Mouse (Mus musculus): ENCODE measurements around the gene Rps29.
A peak's percentile ranks its signal among the peaks of the same experiment; 100 is the strongest.

Rps29 gene

DNA sequence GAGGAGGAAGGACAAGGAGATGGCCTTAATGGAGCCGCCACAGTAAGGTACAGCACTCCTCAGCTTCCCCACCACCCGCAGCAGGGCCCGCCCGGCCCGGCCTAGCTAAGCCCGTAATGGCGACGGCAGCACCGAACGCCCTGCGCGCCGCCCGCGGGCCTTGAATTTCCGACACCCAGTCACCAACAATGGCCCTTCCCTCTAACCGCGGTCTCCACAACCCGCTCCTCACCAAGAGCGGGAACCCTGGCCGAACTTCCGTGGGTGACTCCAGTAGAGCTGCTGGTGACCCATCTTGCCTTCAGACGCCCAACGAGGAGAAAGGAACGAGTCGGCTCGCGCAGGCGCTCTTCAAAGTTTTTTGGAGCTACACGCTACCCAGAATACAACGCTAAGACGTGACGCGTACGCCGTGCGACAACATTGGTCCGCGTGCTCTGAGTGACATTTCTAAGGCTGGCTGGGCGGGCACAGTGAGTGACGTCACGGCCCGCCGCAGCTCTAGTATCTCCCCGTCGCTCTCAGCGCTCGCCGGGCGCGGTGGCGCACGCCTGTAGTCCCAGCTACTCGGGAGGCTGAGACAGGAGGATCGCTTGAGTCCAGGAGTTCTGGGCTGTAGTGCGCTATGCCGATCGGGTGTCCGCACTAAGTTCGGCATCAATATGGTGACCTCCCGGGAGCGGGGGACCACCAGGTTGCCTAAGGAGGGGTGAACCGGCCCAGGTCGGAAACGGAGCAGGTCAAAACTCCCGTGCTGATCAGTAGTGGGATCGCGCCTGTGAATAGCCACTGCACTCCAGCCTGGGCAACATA, at the start of gene Rps29:
Rps29 (minus strand) TSS at position 422 of the 813 bp plus-strand sequence.
- peak; percentile 99 for DNase-seq (ENCODE audit: low read depth, low spot score)

- DNase-seq (ENCODE audit: low read depth, low spot score) = no peak
These were observed 49.5 kb upstream of the Rps29 start for GRCm38 (mm10) chr12:69208520-69208919.

GRCm38 (mm10) chr12:69207926-69208325, 48.9 kb upstream of the Rps29 start:
- no peak for DNase-seq (ENCODE audit: low read depth, low spot score)

- no peak for DNase-seq (ENCODE audit: low read depth, low spot score)
These were observed 48.4 kb upstream of the Rps29 start for GRCm38 (mm10) chr12:69207396-69207795.

DNA sequence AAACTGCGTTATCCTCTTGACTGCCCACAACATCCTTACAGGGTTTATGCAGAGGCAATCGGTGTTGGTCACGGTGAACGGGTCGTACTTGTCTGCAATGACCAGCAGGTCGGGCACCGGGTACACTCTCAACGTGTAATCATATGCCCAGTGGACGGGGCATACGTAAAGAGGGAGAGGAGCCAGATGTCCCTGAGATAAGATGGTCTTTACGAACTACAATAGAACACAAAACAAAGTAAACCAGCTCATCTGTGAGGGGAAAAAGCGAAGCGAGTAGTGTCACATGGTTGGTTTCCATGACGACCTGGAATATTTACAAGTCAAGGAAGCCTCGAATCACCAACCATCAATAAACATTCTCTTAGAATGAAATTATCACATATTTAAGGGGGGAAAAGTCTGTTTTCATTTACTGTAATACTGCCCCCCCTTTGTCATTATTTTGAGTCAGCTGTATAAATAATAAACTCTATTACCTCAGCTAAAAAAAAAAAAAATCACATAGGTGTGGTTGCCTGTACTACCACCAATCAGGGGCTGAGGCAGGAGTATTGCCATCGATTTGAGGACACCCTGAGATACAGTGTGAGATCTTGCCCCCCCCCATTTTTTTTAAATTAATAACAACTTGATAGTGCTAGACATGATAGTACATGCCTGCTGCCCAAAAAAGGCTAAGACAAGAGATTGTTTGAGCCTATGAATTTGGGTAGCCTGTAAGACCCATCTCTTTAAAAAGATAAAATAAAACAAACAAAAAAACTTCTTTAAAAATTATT, 45.3 kb upstream of the Rps29 start, which contains the start of gene Gm49384:
Gm49384 (minus strand) TSS at position 216 of the 782 bp plus-strand sequence.
- DNase-seq (ENCODE audit: low read depth, low spot score) = no peak

DNA sequence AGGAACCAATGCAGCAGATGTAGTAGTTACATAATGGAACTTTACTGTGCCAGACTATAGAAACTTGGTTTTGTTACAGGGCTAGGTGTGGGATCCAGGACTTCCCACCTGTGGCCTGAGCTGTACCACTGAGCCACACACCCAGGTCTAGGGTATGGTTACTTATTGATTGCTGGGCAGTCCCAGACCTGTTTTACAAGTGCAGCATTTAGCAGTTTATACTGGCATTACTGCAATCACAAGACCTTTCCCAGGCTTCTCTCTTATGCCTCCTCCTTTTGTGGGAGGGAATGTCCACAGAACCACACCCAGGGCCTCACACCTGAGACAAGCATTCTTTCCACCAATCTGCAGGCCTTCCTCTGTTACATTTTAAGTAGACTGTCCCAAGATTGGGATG, 40.0 kb upstream of the Rps29 start:
- no peak for DNase-seq (ENCODE audit: low read depth, low spot score)

GRCm38 (mm10) chr12:69198164-69198535, 39.2 kb upstream of the Rps29 start, which contains the start of gene Dnaaf2:
Gene Dnaaf2 (minus strand): TSS chr12:69198429.
- DNase-seq (ENCODE audit: low read depth, low spot score) = no peak

GRCm38 (mm10) chr12:69197378-69198163, 38.6 kb upstream of the Rps29 start:
- DNase-seq (ENCODE audit: low read depth, low spot score) = no peak

DNA sequence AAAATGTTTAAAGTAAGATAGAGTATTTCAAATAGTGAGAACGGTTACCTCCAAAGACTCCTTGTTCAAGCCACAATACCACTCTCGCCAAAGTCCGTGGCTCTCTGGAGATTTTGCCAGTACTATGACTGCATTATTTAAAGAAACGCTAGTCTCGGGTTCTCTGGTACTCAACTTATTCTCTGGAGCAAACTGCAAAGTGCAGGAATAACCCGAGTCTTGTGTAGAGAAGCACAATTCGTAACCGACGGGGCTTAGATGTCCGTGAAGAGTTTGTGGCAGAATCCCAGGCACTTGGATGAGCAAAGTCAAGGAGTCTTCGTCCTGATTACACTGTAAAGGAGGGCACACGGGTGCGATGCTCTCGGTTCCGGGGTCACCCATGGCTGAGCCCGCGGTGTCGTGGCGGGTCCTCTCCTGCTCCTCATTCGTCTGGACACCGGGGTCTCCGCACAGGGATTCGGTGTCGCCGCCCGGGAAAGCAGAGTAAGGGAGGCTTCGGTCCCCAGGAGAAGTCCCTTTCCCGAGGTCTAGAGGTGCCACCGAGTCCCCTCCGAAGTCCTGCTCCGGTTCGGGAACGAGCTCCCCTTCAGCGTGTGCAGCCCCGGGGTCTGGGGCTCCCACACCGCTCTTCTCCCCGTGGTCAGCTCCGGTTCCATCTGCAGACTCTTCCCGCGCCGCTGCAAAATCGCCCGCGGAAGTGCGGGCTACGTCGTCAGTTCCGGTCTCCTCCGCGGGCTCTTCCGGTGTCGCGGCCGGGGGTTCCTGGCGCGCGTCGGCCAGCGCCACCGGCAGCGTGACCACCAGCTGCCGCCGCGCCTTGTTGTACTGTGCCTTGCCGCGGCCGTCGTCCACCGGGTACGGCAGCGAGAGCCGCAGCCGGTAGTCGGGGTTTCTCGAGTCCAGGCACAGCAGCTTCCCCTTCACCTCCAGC, 37.7 kb upstream of the Rps29 start, which contains the start of gene Gm49383:
Gm49383 (minus strand) TSS at position 661 of the 934 bp plus-strand sequence.
- peak; percentile 56 for DNase-seq (ENCODE audit: low read depth, low spot score)

GRCm38 (mm10) chr12:69192637-69193036, 33.7 kb upstream of the Rps29 start:
- no peak for DNase-seq (ENCODE audit: low read depth, low spot score)

DNA sequence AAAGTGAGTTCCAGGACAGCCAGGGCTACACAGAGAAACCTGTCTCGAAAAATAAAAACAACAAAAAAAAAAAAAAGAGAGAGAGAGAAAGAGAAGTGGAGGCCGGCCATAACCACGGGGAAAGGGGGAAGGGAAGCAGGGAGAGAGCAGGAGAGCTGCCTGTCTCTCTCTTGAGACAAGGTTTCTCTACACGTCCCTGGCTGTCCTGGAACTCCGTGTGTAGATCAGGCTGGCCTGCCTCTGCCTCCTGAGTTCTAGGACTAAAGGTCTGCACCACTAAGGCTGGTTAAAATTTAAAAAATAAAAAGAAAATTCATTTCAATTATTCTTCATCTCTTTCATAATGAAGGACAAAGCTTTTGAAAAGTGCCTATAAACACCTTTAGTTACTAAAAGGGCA, 32.4 kb upstream of the Rps29 start:
- no peak for DNase-seq (ENCODE audit: low read depth, low spot score)

GRCm38 (mm10) chr12:69190522-69190921, 31.5 kb upstream of the Rps29 start:
- DNase-seq (ENCODE audit: low read depth, low spot score) = no peak

- no peak for DNase-seq (ENCODE audit: low read depth, low spot score)
These were observed 31.1 kb upstream of the Rps29 start for GRCm38 (mm10) chr12:69190074-69190473.

GRCm38 (mm10) chr12:69186811-69187471, 28.0 kb upstream of the Rps29 start:
- no peak for DNase-seq (ENCODE audit: low read depth, low spot score)

DNA sequence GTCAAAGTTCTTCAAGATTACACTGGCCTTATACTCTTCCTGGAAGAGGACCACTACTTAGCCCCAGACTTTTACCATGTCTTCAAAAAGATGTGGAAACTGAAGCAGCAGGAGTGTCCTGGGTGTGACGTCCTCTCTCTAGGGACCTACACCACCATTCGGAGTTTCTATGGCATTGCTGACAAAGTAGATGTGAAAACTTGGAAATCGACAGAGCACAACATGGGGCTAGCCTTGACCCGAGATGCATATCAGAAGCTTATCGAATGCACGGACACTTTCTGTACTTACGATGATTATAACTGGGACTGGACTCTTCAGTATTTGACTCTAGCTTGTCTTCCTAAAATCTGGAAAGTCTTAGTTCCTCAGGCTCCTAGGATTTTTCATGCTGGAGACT, 26.4 kb upstream of the Rps29 start:
- no peak for DNase-seq (ENCODE audit: low read depth, low spot score)

GRCm38 (mm10) chr12:69184342-69185295, 25.6 kb upstream of the Rps29 start:
- DNase-seq (ENCODE audit: low read depth, low spot score) = no peak

DNA sequence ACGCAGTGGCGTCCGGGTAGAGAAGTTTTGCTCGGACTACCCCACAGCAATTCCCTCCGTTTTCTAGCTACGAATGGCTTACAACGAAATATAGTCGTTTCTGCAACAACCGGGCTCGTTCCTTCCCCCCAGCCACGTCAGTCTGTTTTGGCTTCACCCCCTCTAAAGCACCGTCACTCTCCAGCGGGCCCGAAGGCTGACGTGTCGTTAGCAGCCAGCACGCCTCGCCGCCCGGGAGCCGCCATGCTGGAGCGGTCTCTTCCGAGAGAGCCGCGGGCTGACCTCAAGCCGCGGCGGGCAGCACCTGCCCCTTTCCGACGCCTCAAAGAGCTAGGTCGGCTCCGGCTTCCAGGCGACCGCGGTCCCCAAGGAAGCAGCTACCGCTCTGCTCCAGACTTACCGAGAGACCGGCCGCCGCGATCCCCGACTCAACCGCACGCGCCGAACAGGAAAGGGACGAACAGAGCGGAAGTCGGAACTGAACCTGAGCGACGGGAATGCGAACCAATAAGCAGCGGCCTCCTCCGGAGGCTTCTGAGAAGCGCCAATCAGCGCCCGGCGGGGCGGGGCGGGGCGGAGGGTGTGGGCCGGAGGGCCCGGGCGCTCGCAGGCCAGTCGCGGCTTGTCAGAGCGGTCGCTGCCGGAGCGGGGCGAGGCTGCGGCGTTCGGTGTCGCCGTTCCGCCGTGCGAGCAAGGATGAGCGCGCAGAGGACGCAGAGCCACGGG, 24.8 kb upstream of the Rps29 start, which contains the start of the genes Rpl36al and Mgat2:
Rpl36al (minus strand) TSS at position 501 of the 726 bp plus-strand sequence.
Mgat2 (plus strand) TSS at position 575 of the 726 bp plus-strand sequence.
- peak; percentile 96 for DNase-seq (ENCODE audit: low read depth, low spot score)

- no peak for DNase-seq (ENCODE audit: low read depth, low spot score)
These were observed 22.8 kb upstream of the Rps29 start for GRCm38 (mm10) chr12:69181800-69182199.
